Mouse (Mus musculus) liver, embryonic 15.5 days (tissue): ENCODE results near the gene Ano8. TPM values are rescaled to one million over a fixed set of nuclear protein-coding genes. Genes with fewer than 3 reads are reported as not detected.

Source experiments
- polyA plus RNA-seq: library from polyadenylated mRNA; unstranded; fragments of >200 nt; fragmentation: Nextera tagmentation; extraction: Ambion mirVana; gene quantifications from 2 replicates; pipeline ENCODE4 v1.2.1, GENCODE M21; 2015

Gene Ano8
- polyA plus RNA-seq, 1 experiment from 2014 or later, result 0.15 TPM

Other genes starting within 250 kb of the Ano8 start
- 7.3 and 8.6 TPM in 2 replicates for gene Myo9b, start 213.2 kb downstream of the Ano8 start, polyA plus RNA-seq
- 44.8 and 47.5 TPM in 2 replicates for gene Haus8, start 213.0 kb downstream of the Ano8 start, polyA plus RNA-seq
- 38.7 and 41.1 TPM in 2 replicates for gene Use1, start 119.1 kb downstream of the Ano8 start, polyA plus RNA-seq
- gene Ocel1, start 114.7 kb downstream of the Ano8 start, polyA plus RNA-seq, result 4.6 and 5.2 TPM in 2 replicates
- gene Nr2f6, start 104.0 kb downstream of the Ano8 start, polyA plus RNA-seq, result 24.1 and 27.0 TPM in 2 replicates
- 3.3 and 5.2 TPM in 2 replicates for gene Ushbp1, start 90.2 kb downstream of the Ano8 start, polyA plus RNA-seq
- gene Babam1, start 89.1 kb downstream of the Ano8 start, polyA plus RNA-seq, result 56.0 and 58.5 TPM in 2 replicates
- gene Ankle1, start 80.0 kb downstream of the Ano8 start, polyA plus RNA-seq, result 42.0 and 54.0 TPM in 2 replicates
- gene Abhd8, start 22.3 kb downstream of the Ano8 start, polyA plus RNA-seq, result 9.1 and 9.2 TPM in 2 replicates
- 81.2 and 96.6 TPM in 2 replicates for gene Mrpl34, start 21.0 kb downstream of the Ano8 start, polyA plus RNA-seq
- gene Dda1, start 16.8 kb downstream of the Ano8 start, polyA plus RNA-seq, result 38.3 and 42.6 TPM in 2 replicates
- 4.2 and 5.1 TPM in 2 replicates for gene Gtpbp3, start 2.1 kb upstream of the Ano8 start, polyA plus RNA-seq
- gene Plvap, start 25.8 kb upstream of the Ano8 start, polyA plus RNA-seq, result 22.4 and 23.9 TPM in 2 replicates
- gene Ccdc194, start 39.7 kb upstream of the Ano8 start, polyA plus RNA-seq, result 0.06 and 0.14 TPM in 2 replicates
- gene Bst2, start 51.5 kb upstream of the Ano8 start, polyA plus RNA-seq, result 35.3 and 37.3 TPM in 2 replicates
- 31.6 and 35.2 TPM in 2 replicates for gene Mvb12a, start 57.0 kb upstream of the Ano8 start, polyA plus RNA-seq
- gene Tmem221, start 72.9 kb upstream of the Ano8 start, polyA plus RNA-seq, result 0.50 and 0.94 TPM in 2 replicates
- gene Nxnl1, start 80.6 kb upstream of the Ano8 start, polyA plus RNA-seq, result 0.09 TPM in 1 of 2 replicates, not detected in the other
- gene Slc27a1, start 82.9 kb upstream of the Ano8 start, polyA plus RNA-seq, result 2.3 and 3.0 TPM in 2 replicates
- gene Pgls, start 106.2 kb upstream of the Ano8 start, polyA plus RNA-seq, result 90.7 and 92.8 TPM in 2 replicates
- 0.99 and 1.4 TPM in 2 replicates for gene Fam129c, start 111.7 kb upstream of the Ano8 start, polyA plus RNA-seq
- gene Colgalt1, start 125.0 kb upstream of the Ano8 start, polyA plus RNA-seq, result 23.0 and 25.6 TPM in 2 replicates
- gene Unc13a, start 185.8 kb upstream of the Ano8 start, polyA plus RNA-seq, result 0.16 and 0.20 TPM in 2 replicates
- gene Jak3, start 190.3 kb upstream of the Ano8 start, polyA plus RNA-seq, result 6.4 and 6.9 TPM in 2 replicates
- 2.2 and 3.0 TPM in 2 replicates for gene Insl3, start 203.3 kb upstream of the Ano8 start, polyA plus RNA-seq
- 4.1 and 5.2 TPM in 2 replicates for gene B3gnt3, start 215.8 kb upstream of the Ano8 start, polyA plus RNA-seq
- gene Fcho1, start 239.8 kb upstream of the Ano8 start, polyA plus RNA-seq, result 23.0 and 25.0 TPM in 2 replicates